Mouse (Mus musculus): Measurements from ENCODE around the gene Hoxb1.

DNA sequence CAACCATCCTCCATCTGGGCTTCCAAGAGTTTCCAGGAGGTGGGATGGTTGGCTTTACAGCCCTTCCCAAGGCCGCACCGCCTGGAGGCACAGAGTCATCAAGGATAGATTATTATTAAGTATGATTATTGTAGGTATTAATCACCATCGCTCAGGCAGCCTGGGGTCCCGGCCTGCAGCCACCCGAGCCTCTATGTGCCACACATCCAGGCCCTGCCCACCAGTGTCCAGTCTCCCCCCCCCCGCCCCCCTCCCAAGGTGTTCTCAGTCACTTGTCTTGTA lies 20.7 kb upstream of the Hoxb1 start:
- no peak for TF ChIP-seq POLR2A (IDR thresholded peaks at IDR 0.05; ENCODE audit: insufficient read length, low read depth)
- TF ChIP-seq POLR2AphosphoS2 (IDR thresholded peaks at IDR 0.05; ENCODE audit: insufficient read length, low read depth): no peak
- no peak for TF ChIP-seq TCF12 (IDR thresholded peaks at IDR 0.05; ENCODE audit: insufficient read depth, poor library complexity, severe bottlenecking)
- no peak for TF ChIP-seq USF1 (IDR thresholded peaks at IDR 0.05; ENCODE audit: low read depth)
- no peak for TF ChIP-seq MYOG (IDR thresholded peaks at IDR 0.05; ENCODE audit: control insufficient read depth in 1 of 3, insufficient read depth in 1 of 3, insufficient read length in 2 of 3, low read depth in 2 of 3)
- no peak for TF ChIP-seq E2F4 (IDR thresholded peaks at IDR 0.05; ENCODE audit: insufficient read depth)
- TF ChIP-seq MAX (IDR thresholded peaks at IDR 0.05; ENCODE audit: low read depth): no peak
- no peak for TF ChIP-seq MYOD1 (IDR thresholded peaks at IDR 0.05; ENCODE audit: control insufficient read depth in 1 of 3, insufficient read length in 2 of 3, low read depth in 2 of 3)
- TF ChIP-seq CEBPB (IDR thresholded peaks at IDR 0.05; ENCODE audit: insufficient read depth, poor library complexity, severe bottlenecking): no peak
- no peak for TF ChIP-seq TCF3 (IDR thresholded peaks at IDR 0.05; ENCODE audit: insufficient read length, low read depth)

Data from myocyte (in vitro differentiated cells).